Mouse (Mus musculus) intestine, embryonic 16.5 days (tissue): Measurements from ENCODE around the gene Gm6096. TPM values are rescaled to one million over a fixed set of nuclear protein-coding genes. Genes with fewer than 3 reads are reported as not detected.
A peak's percentile ranks its signal among the peaks of the same experiment; 100 is the strongest.

Experiments
- ATAC-seq: fragments of 200-750 bp; cut with Nextera tagmentation; 2 replicates; pipeline ENCODE4 v1.8.0; 2017; ENCODE audit warnings: moderate TSS enrichment, moderate library complexity
- H3K27ac ChIP-seq: fragments of 300-500 bp; sonication (generic); 2 replicates; pipeline ENCODE4 v1.5.1; 2014; ENCODE audit warnings: mild to moderate bottlenecking, low read length
- H3K27me3 ChIP-seq: fragments of 300-500 bp; sonication (generic); replicated peaks from 2 replicates; pipeline ENCODE4 v1.6.1; 2014; ENCODE audit warnings: low read length, control low read depth, mixed read lengths; ENCODE audit not compliant: control insufficient read depth, insufficient read depth
- H3K36me3 ChIP-seq: fragments of 300-500 bp; sonication (generic); 2 replicates; pipeline ENCODE4 v1.6.1; 2014; ENCODE audit warnings: low read length, control low read depth; ENCODE audit not compliant: control insufficient read depth, insufficient read depth
- H3K4me1 ChIP-seq: fragments of 300-500 bp; sonication (generic); 2 replicates; pipeline ENCODE4 v1.6.1; 2014; ENCODE audit warnings: low read length, control low read depth, mixed read lengths; ENCODE audit not compliant: control insufficient read depth, insufficient read depth
- H3K4me2 ChIP-seq: fragments of 300-500 bp; sonication (generic); 2 replicates; pipeline ENCODE4 v1.6.1; 2014; ENCODE audit warnings: low read depth, low read length, control low read depth
- H3K4me3 ChIP-seq: fragments of 300-500 bp; sonication (generic); 2 replicates; pipeline ENCODE4 v1.5.1; 2014; ENCODE audit warnings: mild to moderate bottlenecking, low read length
- H3K9ac ChIP-seq: fragments of 300-500 bp; sonication (generic); 2 replicates; pipeline ENCODE4 v1.6.1; 2014; ENCODE audit warnings: low read depth, low read length
- H3K9me3 ChIP-seq: fragments of 300-500 bp; sonication (generic); 2 replicates; pipeline ENCODE4 v1.6.1; 2016; ENCODE audit warnings: low read length, control low read depth; ENCODE audit not compliant: control insufficient read depth
- WGBS: fragments of 180-500 bp; shearing (Covaris S2); extraction: QIAGEN DNeasy Blood & Tissue Kit; methylation state at CpG from one replicate; pipeline ENCODE4 v1.1.7; 2014; 5-methylcytosine and 5-hydroxymethylcytosine counted together
- polyA plus RNA-seq: library from polyadenylated mRNA; unstranded; fragments of >200 nt; fragmentation: Nextera tagmentation; extraction: Ambion mirVana; gene quantifications from 2 replicates; pipeline ENCODE4 v1.2.1, GENCODE M21; 2015

The Gm6096 gene
- polyA plus RNA-seq, 1 experiment from 2014 or later: not detected

DNA sequence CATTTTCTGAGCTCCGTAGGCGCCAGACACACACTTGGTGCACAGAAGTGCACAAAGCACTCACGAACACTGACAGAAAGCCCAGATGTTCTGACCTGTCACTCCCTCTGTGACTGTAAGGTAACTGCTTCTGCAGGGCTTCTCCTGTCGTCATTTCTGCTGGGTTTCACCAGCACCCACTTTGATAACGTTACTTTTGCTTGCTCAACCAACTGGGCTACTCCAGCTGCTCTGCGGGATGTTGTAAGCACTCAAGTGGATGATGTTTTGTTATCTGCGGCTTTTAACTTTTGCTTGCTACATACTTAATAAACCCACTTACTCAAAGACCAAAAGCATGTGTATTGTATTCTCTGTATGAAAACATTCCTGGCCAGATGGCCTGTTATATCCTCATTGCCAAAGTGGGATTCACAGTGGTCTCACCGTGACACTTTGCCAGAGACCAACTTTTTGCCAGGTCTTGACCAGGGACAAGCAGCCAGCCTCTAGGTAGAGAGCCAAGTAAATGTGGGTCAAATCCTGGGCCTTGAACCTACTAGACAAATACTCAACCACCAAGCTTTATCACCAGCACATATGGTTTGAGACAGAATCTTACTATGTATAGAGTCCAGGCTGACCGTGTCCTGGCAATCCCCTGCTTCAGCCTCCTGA is 29.1 kb upstream of the Gm6096 start:
- Histone ChIP-seq H3K36me3 (peaks cover 18% of the 10 kb centered on the region), H3K27me3 (no peaks in the 10 kb centered on the region)

DNA sequence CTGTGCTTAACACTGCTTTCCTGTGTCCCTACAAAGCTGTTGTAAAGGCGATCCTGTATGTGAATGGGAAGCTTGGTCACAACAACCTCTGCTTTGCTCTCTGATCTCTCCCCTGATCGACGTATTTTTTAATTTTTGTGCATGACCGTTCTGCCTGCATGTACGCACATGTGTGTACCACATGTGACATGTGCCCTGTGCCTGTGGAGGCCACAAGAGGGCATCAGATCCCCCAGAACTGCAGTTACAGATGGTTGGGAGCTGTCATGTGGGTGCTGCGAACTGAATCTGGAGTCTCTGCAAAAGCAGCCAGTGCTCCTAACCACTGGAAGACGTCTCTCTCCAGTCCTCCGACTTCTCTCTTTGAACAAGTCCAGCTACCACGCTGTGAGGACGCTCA is 28.5 kb upstream of the Gm6096 start:
- peaks cover 16% of the 10 kb centered on the region for H3K4me1 ChIP-seq
- ATAC-seq: no peak
- H3K4me3 ChIP-seq: no peak overlapping the region
- no peak overlapping the region for H3K4me2 ChIP-seq
- H3K9me3 ChIP-seq: no peaks in the 10 kb centered on the region
- no peak overlapping the region for H3K9ac ChIP-seq
- H3K27me3 ChIP-seq: no peaks in the 10 kb centered on the region
- no peak overlapping the region for H3K27ac ChIP-seq
- peaks cover 18% of the 10 kb centered on the region for H3K36me3 ChIP-seq
- 94% methylated on average over 10 of the region's 10 CpGs for WGBS

More for the DNA sequence above, 29.1 kb upstream of the Gm6096 start:
- 92% methylated on average over 9 of the region's 9 CpGs for WGBS
- ATAC-seq: no peak
- H3K9me3 ChIP-seq: no peaks in the 10 kb centered on the region
- no peak overlapping the region for H3K27ac ChIP-seq
- peaks cover 10% of the 10 kb centered on the region for H3K4me1 ChIP-seq
- H3K9ac ChIP-seq: no peak overlapping the region
- H3K4me3 ChIP-seq: no peak overlapping the region
- H3K4me2 ChIP-seq: no peak overlapping the region

GRCm38 (mm10) chr7:34224308-34224707 is 26.5 kb upstream of the Gm6096 start:
- Histone ChIP-seq H3K9ac (no peak overlapping the region), H3K4me2 (no peak overlapping the region), H3K4me3 (no peak overlapping the region), H3K27ac (no peak overlapping the region), H3K27me3 (no peaks in the 10 kb centered on the region), H3K36me3 (peaks cover 14% of the 10 kb centered on the region), H3K4me1 (peaks cover 29% of the 10 kb centered on the region), H3K9me3 (no peaks in the 10 kb centered on the region)
- no peak for ATAC-seq
- WGBS: 88% methylated on average over 6 of the region's 6 CpGs

DNA sequence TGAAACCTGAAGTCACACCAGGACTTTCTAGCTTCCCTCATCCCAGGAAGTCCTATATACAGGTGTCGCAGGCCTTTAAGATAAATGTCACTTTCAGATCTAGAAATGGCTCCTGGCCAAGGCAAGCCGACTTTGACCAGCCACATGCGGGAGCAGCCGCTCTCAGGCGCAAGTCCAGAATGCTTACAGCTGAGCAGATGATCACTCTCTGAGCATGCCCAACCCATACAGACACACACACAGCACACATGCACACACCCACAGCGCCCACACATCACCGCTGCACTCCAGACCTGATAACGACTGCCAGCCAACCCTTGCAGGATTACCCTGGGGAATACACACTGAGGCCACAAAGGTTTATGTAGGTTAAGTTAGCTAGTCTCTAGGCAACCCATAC is 24.8 kb upstream of the Gm6096 start:
- Histone ChIP-seq H3K27me3 (no peaks in the 10 kb centered on the region), H3K4me1 (peaks cover 33% of the 10 kb centered on the region), H3K9ac (no peak overlapping the region), H3K9me3 (no peaks in the 10 kb centered on the region), H3K4me2 (0 out of 2 replicates have a peak overlapping the region, but pooled peaks have one; percentile 4), H3K27ac (peak overlapping the region; percentile 47; the same call in 1 of the 2 replicates), H3K36me3 (peaks cover 14% of the 10 kb centered on the region), H3K4me3 (0 out of 2 replicates have a peak overlapping the region, but pooled peaks have one; percentile 6)
- WGBS: 50% methylated on average over 8 of the region's 8 CpGs
- ATAC-seq: peak; percentile 38

GRCm38 (mm10) chr7:34226846-34227245 is 24.0 kb upstream of the Gm6096 start:
- Histone ChIP-seq H3K9me3 (no peaks in the 10 kb centered on the region), H3K9ac (no peak overlapping the region), H3K27ac (no peak overlapping the region), H3K4me1 (peaks cover 33% of the 10 kb centered on the region), H3K4me3 (no peak overlapping the region), H3K36me3 (peaks cover 14% of the 10 kb centered on the region), H3K27me3 (no peaks in the 10 kb centered on the region), H3K4me2 (no peak overlapping the region; the same call in 1 of the 2 replicates)
- WGBS: 88% methylated on average over 12 of the region's 12 CpGs
- no peak for ATAC-seq

DNA sequence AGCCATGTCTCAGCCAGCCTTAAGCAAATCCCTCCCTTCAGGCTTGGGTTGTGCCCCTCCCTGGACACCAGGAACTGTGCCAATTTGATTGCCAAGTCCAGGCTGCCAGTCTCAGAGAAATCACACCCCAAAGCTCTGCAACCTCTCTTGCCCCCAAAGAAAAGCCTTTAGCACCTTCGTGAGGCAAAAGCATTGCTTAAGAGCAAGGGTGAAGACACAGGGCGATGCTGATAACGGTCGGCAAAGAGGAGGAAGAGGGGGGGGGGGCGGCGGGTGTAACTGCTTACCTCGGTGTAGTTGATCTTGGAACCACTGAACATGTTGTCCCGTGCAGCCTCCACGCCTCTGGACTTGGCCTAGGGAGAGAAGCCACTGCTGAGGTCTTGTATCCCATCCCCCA is 22.2 kb upstream of the Gm6096 start:
- Histone ChIP-seq H3K27ac (no peak overlapping the region), H3K9ac (no peak overlapping the region), H3K4me1 (peaks cover 39% of the 10 kb centered on the region), H3K4me3 (peak overlapping the region; percentile 80), H3K27me3 (no peaks in the 10 kb centered on the region), H3K4me2 (peak overlapping the region; percentile 87), H3K9me3 (no peaks in the 10 kb centered on the region), H3K36me3 (peaks cover 5% of the 10 kb centered on the region; the same call in 1 of the 2 replicates)
- no peak for ATAC-seq
- 44% methylated on average over 9 of the region's 9 CpGs for WGBS

DNA sequence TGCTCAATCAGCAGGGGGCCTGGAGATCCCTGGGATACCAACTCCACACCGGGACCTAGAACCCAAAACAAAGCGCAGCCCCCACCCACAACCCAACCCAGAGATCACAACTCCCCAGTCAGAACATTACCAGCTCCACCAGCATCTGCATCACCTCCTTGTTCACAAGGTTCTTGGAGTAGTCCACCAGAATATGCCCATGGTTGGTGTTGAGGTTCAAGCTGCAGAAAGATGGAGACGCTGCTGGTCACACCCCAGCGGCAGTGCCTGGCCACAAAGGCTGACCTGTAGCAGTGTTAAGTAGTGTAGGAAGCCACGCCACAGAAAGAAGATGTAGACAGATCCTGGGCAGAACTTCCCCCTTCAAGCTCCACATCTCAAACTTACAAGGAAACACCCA is 21.7 kb upstream of the Gm6096 start:
- WGBS: 16% methylated on average over 5 of the region's 5 CpGs

DNA sequence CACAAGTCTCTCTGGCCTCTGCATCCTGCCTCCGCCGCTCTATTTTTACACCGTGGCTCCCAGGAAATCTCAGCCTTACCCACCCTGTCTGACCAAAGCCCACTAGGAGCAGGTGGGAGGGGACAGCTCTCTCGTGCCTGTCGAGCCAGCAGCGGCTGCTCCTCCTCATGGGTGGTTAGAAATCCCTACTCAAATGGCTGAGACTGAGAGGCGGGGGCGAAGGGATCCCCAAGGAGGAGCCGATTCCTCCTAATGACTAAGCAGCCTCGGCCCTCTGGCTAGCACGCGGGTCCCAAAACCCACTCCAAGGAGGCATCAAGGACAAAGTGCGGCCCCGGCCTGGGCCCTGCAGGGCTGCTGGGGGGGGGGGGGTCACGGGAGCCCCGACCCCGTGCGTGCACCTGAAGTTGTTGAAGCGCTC is 21.1 kb upstream of the Gm6096 start:
- peak overlapping the region; percentile 91 for H3K27ac ChIP-seq
- ATAC-seq: peak; percentile 19
- H3K4me3 ChIP-seq: peak overlapping the region; percentile 80
- H3K9me3 ChIP-seq: no peaks in the 10 kb centered on the region
- H3K4me1 ChIP-seq: peaks cover 39% of the 10 kb centered on the region
- H3K4me2 ChIP-seq: peak overlapping the region; percentile 87
- no peaks in the 10 kb centered on the region for H3K27me3 ChIP-seq
- H3K36me3 ChIP-seq: 0 out of 2 replicates have a peak, but pooled peaks cover 4% of the 10 kb centered on the region
- 0% methylated on average over 19 of the region's 19 CpGs for WGBS
- H3K9ac ChIP-seq: peak overlapping the region; percentile 86

More for the DNA sequence above, 21.7 kb upstream of the Gm6096 start:
- Histone ChIP-seq H3K9ac (peak overlapping the region; percentile 86), H3K36me3 (peaks cover 5% of the 10 kb centered on the region; the same call in 1 of the 2 replicates), H3K4me3 (peak overlapping the region; percentile 80), H3K9me3 (no peaks in the 10 kb centered on the region), H3K4me2 (peak overlapping the region; percentile 87), H3K27me3 (no peaks in the 10 kb centered on the region), H3K4me1 (peaks cover 39% of the 10 kb centered on the region), H3K27ac (peak overlapping the region; percentile 91)
- ATAC-seq: no peak

DNA sequence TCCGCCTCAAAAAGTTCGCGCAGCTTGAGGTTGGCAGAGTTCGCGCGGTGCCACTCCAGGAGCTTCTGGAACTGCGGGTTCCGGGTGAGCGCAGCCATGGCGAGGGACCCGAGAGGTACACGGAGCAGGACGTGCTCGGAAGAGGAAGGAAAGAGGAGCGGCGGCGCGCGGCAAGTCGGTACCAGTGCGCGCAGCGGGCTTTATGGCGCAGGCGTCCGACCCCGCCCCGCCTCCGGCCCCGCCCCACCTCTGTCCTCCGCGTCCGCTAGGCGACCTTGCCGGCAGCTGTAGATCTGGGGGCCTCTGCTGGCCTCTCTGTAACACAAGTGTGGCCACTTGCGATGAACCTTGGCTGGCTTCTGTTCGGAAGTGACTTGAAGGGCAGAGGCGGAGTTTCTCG is 20.7 kb upstream of the Gm6096 start, which contains the start of gene Gpi1:
Gene Gpi1 (minus strand): TSS at position 221 of the 400 bp plus-strand sequence.
- 0% methylated on average over 37 of the region's 39 CpGs for WGBS
- Histone ChIP-seq H3K27me3 (no peaks in the 10 kb centered on the region), H3K4me1 (peaks cover 39% of the 10 kb centered on the region), H3K27ac (peak within 1 kb of the TSS; percentile 91), H3K9ac (peak within 1 kb of the TSS; percentile 86), H3K4me2 (peak within 1 kb of the TSS; percentile 87), H3K9me3 (no peaks in the 10 kb centered on the region), H3K4me3 (peak within 1 kb of the TSS; percentile 80), H3K36me3 (0 out of 2 replicates have a peak, but pooled peaks cover 2% of the 10 kb centered on the region)
- peak; percentile 64 for ATAC-seq
